Mouse (Mus musculus): Measurements from ENCODE around the gene Jun.

DNA sequence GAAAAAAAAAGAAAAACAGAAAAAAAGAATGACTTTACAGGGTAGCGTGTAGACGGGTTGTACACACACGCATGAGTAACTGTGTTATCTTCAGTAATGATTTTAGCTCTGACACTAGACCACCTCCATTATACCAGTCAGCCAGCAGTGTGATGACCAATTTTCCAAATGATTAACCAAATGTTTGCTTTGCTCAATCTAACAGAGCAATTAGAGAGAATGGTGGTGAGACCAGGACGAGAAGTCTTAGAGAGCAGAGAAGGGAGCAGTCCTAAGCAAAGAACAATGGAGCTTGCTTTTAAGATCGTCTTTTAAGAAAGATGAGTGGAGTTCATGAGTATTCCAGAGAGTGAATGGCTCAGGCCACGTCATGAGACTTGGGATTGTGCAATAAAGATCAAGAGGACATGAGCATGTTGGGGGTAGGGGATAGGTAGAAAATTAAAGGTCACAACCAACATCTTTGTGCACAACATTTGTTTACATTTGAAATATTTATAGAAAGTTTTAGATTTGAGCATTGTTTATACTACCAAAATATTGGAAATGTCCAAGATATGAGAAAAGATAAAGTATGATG, 46.7 kb downstream of the Jun start:
- no peak for TF ChIP-seq MYOD1 (IDR thresholded peaks at IDR 0.05; ENCODE audit: control insufficient read depth, insufficient read length, low read depth)
- TF ChIP-seq CTCF (IDR thresholded peaks at IDR 0.05; ENCODE audit: control insufficient read depth, insufficient read depth, insufficient read length) = no peak
- TF ChIP-seq CEBPB (IDR thresholded peaks at IDR 0.05; ENCODE audit: low read depth) = peak; percentile 42
- TF ChIP-seq MAX (IDR thresholded peaks at IDR 0.05) = no peak
- TF ChIP-seq MYOG (IDR thresholded peaks at IDR 0.05; ENCODE audit: control insufficient read depth, extremely low read depth, insufficient read length) = no peak

Data from C2C12 (cell line).